Mouse (Mus musculus): ENCODE measurements around the gene Ocel1.
A peak's percentile ranks its signal among the peaks of the same experiment; 100 is the strongest.

- peak; percentile 44; the same call in 1 of the 2 replicates for TF ChIP-seq CTCF (IDR thresholded peaks at IDR 0.05; ENCODE audit: control insufficient read depth, insufficient read depth, insufficient replicate concordance, low read depth, low read length)
- TF ChIP-seq POLR2A (IDR thresholded peaks at IDR 0.05; ENCODE audit: control insufficient read depth, low read depth, low read length): no peak
These were observed 35.3 kb downstream of the Ocel1 start for GRCm38 (mm10) chr8:71406099-71407015.

Measured in testis, adult 2 months (tissue).